ENCODE assay signal across 8 mouse cellular contexts in genomic region chr8:117380796-117381195, GRCm38 (mm10).
DNase-seq lines count a peak whose midpoint lies in the region; TF ChIP-seq lines count a peak whose summit lies in the region.
"Had no signal": no experiment of that assay in that cellular context is flagged by ENCODE, and none has a peak within 500 bp of the region (broad histone marks: within the 10 kb centered on the region; RNA-seq: fewer than 3 reads in every experiment).

No protein-coding gene starts in this region.

- 0 out of 2 replicates have a peak overlapping the region, but pooled peaks have one; percentile 48 for H3K4me3 ChIP-seq in cortical plate, adult 2 months (ENCODE audit: insufficient read depth, low read length)
- H3K4me3 ChIP-seq: myocyte had no signal

- intact Hi-C loops in heart, postnatal 25 days (cut with DNase I): loop anchor here (10.0 kb wide), 1 partner anchor 276 kb away; no protein-coding TSS in a partner anchor

- TF ChIP-seq CTCF in cortical plate, adult 2 months (IDR thresholded peaks at IDR 0.05; ENCODE audit: extremely low read depth, insufficient read depth, low read length): no peak

- peaks cover 15% of the 10 kb centered on the region for H3K4me1 ChIP-seq in cortical plate, adult 2 months (ENCODE audit: control insufficient read depth, insufficient read depth, low read length)

- no peak for TF ChIP-seq POLR2A in cortical plate, adult 2 months (IDR thresholded peaks at IDR 0.05; ENCODE audit: extremely low read depth, insufficient read depth, low read length)

- no peak overlapping the region for H3K27ac ChIP-seq in cortical plate, adult 2 months (ENCODE audit: insufficient read depth, low read length)

- peak; percentile 73 for DNase-seq in right cerebral cortex, postnatal 10 days (ENCODE audit: low spot score in 2 of 2)
- no peak for DNase-seq in right cerebral cortex, postnatal 4 days
- DNase-seq in heart, postnatal 25 days (ENCODE audit: low spot score): peak; percentile 70
- peak; percentile 54 to 64 for DNase-seq in layer of hippocampus, postnatal 10 days (ENCODE audit: low spot score in 2 of 2)
- DNase-seq in right cerebral cortex, postnatal 36 days (ENCODE audit: low spot score in 2 of 2): peak; percentile 51 to 55
- DNase-seq in thymus, postnatal 25 days: no peak

Comparison
In these comparisons a context has a peak if more than half of its experiments do, and no peak if none do; other contexts are left out.
1. DNase-seq: peak in right cerebral cortex, postnatal 10 days (2 of 2), heart, postnatal 25 days (single experiment), layer of hippocampus, postnatal 10 days (2 of 2) and right cerebral cortex, postnatal 36 days (2 of 2); none in right cerebral cortex, postnatal 4 days (single experiment) and thymus, postnatal 25 days (single experiment).